Comparison of ENCODE assay signal across 20 mouse cellular contexts in the genomic region with DNA sequence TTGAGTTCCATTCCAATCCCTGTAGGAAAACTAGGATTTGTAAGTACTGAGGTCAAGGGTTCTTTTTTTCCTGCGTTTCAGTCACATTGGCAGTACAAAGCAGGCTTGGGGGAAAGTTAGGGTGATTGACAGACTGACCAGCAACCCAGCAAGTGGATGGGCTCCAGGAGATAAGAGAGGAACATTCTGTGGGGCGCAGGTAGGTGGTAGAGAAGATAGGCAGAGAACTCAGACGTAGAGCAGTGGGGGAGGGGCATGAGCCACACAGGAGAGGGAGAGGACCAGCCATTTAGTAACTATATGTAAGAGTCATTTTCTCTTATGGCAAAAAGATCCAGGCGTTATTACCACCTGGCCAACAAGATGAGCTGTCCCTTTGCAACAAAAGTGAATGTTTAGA.
"Had no signal": no experiment of that assay in that cellular context is flagged by ENCODE, and none has a peak within 500 bp of the region (broad histone marks: within the 10 kb centered on the region; RNA-seq: fewer than 3 reads in every experiment).

No protein-coding gene starts in this region.

- DNase-seq: lung, adult 18-20 months; lung, embryonic 14.5 days; lung, postnatal 14 days; lung, postnatal 36 days; midbrain, embryonic 14.5 days; retina, postnatal 1 day; right cerebral cortex, adult 18-20 months; right cerebral cortex, postnatal 25 days; right cerebral cortex, postnatal 4 days; spleen, adult 18-20 months; thymus, adult 2 months; thymus, postnatal 25 days; thymus, postnatal 4 days had no signal

- H3K9ac ChIP-seq: lung, embryonic 14.5 days; midbrain, embryonic 12.5 days; neural tube, embryonic 13.5 days; neural tube, embryonic 15.5 days had no signal

- H3K4me2 ChIP-seq: lung, embryonic 14.5 days; midbrain, embryonic 12.5 days; neural tube, embryonic 13.5 days; neural tube, embryonic 15.5 days had no signal

- H3K27me3 ChIP-seq: midbrain, embryonic 12.5 days; neural tube, embryonic 13.5 days; neural tube, embryonic 15.5 days had no signal

- H3K27ac ChIP-seq: macrophage; midbrain, embryonic 10.5 days; midbrain, embryonic 12.5 days; neural tube, embryonic 13.5 days; neural tube, embryonic 15.5 days had no signal

- H3K9me3 ChIP-seq: midbrain, embryonic 10.5 days; midbrain, embryonic 12.5 days; neural tube, embryonic 13.5 days; neural tube, embryonic 15.5 days had no signal

- ATAC-seq: midbrain, embryonic 16.5 days had no signal

- H3K4me1 ChIP-seq: midbrain, embryonic 10.5 days; midbrain, embryonic 12.5 days; neural tube, embryonic 13.5 days; neural tube, embryonic 15.5 days had no signal

- H3K4me3 ChIP-seq: midbrain, embryonic 10.5 days; midbrain, embryonic 12.5 days; myocyte; neural tube, embryonic 13.5 days; neural tube, embryonic 15.5 days had no signal

- H3K36me3 ChIP-seq: midbrain, embryonic 10.5 days; midbrain, embryonic 12.5 days; neural tube, embryonic 13.5 days; neural tube, embryonic 15.5 days had no signal
